Mouse (Mus musculus): ENCODE measurements around the gene Lef1.

DNA sequence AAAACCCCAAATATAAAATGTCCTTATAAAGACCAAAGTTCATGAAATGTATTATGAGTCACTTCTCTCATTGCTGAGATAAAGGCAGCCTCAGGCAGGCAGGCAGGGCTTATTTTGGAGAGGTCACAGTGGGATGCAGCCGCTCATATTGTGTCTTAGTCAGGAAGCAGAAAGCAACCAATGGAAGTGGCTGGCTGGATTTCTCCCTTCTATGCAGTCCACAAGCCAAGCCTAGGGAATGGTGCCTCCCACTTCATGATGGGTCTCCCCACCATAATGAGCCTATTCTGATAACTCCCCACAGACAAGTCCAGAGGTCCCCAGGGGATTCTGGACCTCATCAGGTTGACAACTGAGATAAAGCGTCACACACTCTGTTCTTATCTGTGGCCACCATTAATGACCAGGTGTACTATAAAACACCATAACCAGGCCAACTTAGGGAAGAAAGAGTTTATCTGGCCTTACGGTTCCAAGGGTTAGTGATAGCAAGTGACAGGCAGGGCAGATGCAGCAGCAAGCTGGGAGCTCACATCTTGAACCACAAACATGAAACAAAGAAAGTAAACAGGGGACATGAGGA lies 145.2 kb downstream of the Lef1 start:
- TF ChIP-seq CTCF (IDR thresholded peaks at IDR 0.05 in 2 of 3, conservative IDR thresholded peaks at IDR 0.05 in 1 of 3; ENCODE audit: control insufficient read depth in 1 of 3, insufficient read depth in 1 of 3, low read depth in 2 of 3, low read length in 3 of 3, poor library complexity in 1 of 3, severe bottlenecking in 1 of 3), result no peak
- TF ChIP-seq KAT2A (conservative IDR thresholded peaks at IDR 0.05; ENCODE audit: low read depth, low read length), result no peak
- 0 out of 2 replicates have a peak, but pooled peaks have one; percentile 11 for TF ChIP-seq TCF12 (IDR thresholded peaks at IDR 0.05; ENCODE audit: low read depth, low read length)

Measured in MEL (cell line).